Comparison of ENCODE assay signal across 44 mouse cellular contexts in genomic region chr5:151379210-151379609, GRCm38 (mm10). TPM values are rescaled to one million over a fixed set of nuclear protein-coding genes. Genes with fewer than 3 reads are reported as not detected.
"Had no signal": no experiment of that assay in that cellular context is flagged by ENCODE, and none has a peak within 500 bp of the region (broad histone marks: within the 10 kb centered on the region; RNA-seq: fewer than 3 reads in every experiment).

No protein-coding gene starts in this region.

- H3K4me1 ChIP-seq: limb, embryonic 10.5 days; limb, embryonic 12.5 days; limb, embryonic 13.5 days; limb, embryonic 15.5 days; liver, embryonic 12.5 days; liver, embryonic 13.5 days; liver, embryonic 15.5 days; lung, embryonic 15.5 days; megakaryocyte, embryonic 14.5 days; midbrain, embryonic 12.5 days; midbrain, embryonic 13.5 days; midbrain, embryonic 15.5 days; neural tube, embryonic 12.5 days; neural tube, embryonic 13.5 days had no signal

- H3K27me3 ChIP-seq: limb, embryonic 12.5 days; limb, embryonic 13.5 days; limb, embryonic 15.5 days; liver, embryonic 12.5 days; liver, embryonic 13.5 days; liver, embryonic 15.5 days; lung, embryonic 15.5 days; megakaryocyte, embryonic 14.5 days; midbrain, embryonic 12.5 days; midbrain, embryonic 13.5 days; midbrain, embryonic 15.5 days; neural tube, embryonic 12.5 days; neural tube, embryonic 13.5 days had no signal

- DNase-seq: liver, embryonic 13.5 days; liver, postnatal 0 days; lung, adult 18-20 months; lung, adult 2 months; lung, embryonic 14.5 days; lung, postnatal 10 days; lung, postnatal 14 days; lung, postnatal 36 days; lung, postnatal 4 days; midbrain, embryonic 14.5 days had no signal

- H3K4me2 ChIP-seq: limb, embryonic 12.5 days; limb, embryonic 13.5 days; limb, embryonic 15.5 days; liver, embryonic 11.5 days; liver, embryonic 12.5 days; liver, embryonic 13.5 days; liver, embryonic 15.5 days; lung, embryonic 14.5 days; lung, embryonic 15.5 days; midbrain, embryonic 11.5 days; midbrain, embryonic 12.5 days; midbrain, embryonic 13.5 days; midbrain, embryonic 15.5 days; neural tube, embryonic 12.5 days; neural tube, embryonic 13.5 days had no signal

- H3K9ac ChIP-seq: limb, embryonic 12.5 days; limb, embryonic 13.5 days; limb, embryonic 15.5 days; liver, embryonic 12.5 days; liver, embryonic 13.5 days; liver, embryonic 14.5 days; liver, embryonic 15.5 days; liver, postnatal 0 days; lung, embryonic 14.5 days; lung, embryonic 15.5 days; midbrain, embryonic 12.5 days; midbrain, embryonic 13.5 days; midbrain, embryonic 15.5 days; neural tube, embryonic 12.5 days; neural tube, embryonic 13.5 days had no signal

- H3K27ac ChIP-seq: left cerebral cortex, adult 2 months; limb, embryonic 10.5 days; limb, embryonic 12.5 days; limb, embryonic 13.5 days; limb, embryonic 15.5 days; liver, embryonic 12.5 days; liver, embryonic 13.5 days; liver, embryonic 14.5 days; liver, embryonic 15.5 days; lung, embryonic 15.5 days; macrophage; midbrain, embryonic 12.5 days; midbrain, embryonic 13.5 days; midbrain, embryonic 15.5 days; neural tube, embryonic 12.5 days; neural tube, embryonic 13.5 days had no signal

- H3K4me3 ChIP-seq: left cerebral cortex, adult 2 months; limb, embryonic 10.5 days; limb, embryonic 12.5 days; limb, embryonic 13.5 days; limb, embryonic 15.5 days; liver, embryonic 12.5 days; liver, embryonic 13.5 days; liver, embryonic 15.5 days; lung, embryonic 15.5 days; megakaryocyte, embryonic 14.5 days; midbrain, embryonic 12.5 days; midbrain, embryonic 13.5 days; midbrain, embryonic 15.5 days; neural tube, embryonic 12.5 days; neural tube, embryonic 13.5 days had no signal

- H3K9me3 ChIP-seq: limb, embryonic 10.5 days; limb, embryonic 12.5 days; limb, embryonic 15.5 days; liver, embryonic 12.5 days; liver, embryonic 13.5 days; liver, embryonic 15.5 days; lung, embryonic 15.5 days; midbrain, embryonic 12.5 days; midbrain, embryonic 13.5 days; midbrain, embryonic 15.5 days; neural tube, embryonic 12.5 days; neural tube, embryonic 13.5 days had no signal

- H3K36me3 ChIP-seq: limb, embryonic 10.5 days; limb, embryonic 12.5 days; limb, embryonic 13.5 days; limb, embryonic 15.5 days; liver, embryonic 12.5 days; liver, embryonic 13.5 days; lung, embryonic 15.5 days; midbrain, embryonic 12.5 days; midbrain, embryonic 13.5 days; midbrain, embryonic 15.5 days; neural tube, embryonic 12.5 days; neural tube, embryonic 13.5 days had no signal

- ATAC-seq: liver, embryonic 12.5 days; liver, postnatal 0 days; lung, postnatal 0 days; midbrain, embryonic 13.5 days; midbrain, embryonic 15.5 days; midbrain, embryonic 16.5 days had no signal

RNA-seq across cellular contexts. Expression of gene Gm42906, which starts 48.8 kb away (rescaled TPM):
- total RNA-seq: left cerebral cortex, adult 2 months; left cerebral cortex, adult 8-10 months; left cerebral cortex, postnatal 25 days; left cerebral cortex, postnatal 36 days; liver, adult 2 months; megakaryocyte progenitor cell, adult 5-6 weeks; megakaryocyte, adult 5-6 weeks; megakaryocyte-erythroid progenitor cell, adult 5-6 weeks; midbrain, postnatal 0 days; monocyte, adult 5-6 weeks had no signal
- polyA plus RNA-seq: limb, embryonic 10.5 days; limb, embryonic 11.5 days; limb, embryonic 12.5 days; limb, embryonic 13.5 days; limb, embryonic 14.5 days; limb, embryonic 15.5 days; liver, adult 2 months; liver, embryonic 11.5 days; liver, embryonic 12.5 days; liver, embryonic 13.5 days; liver, embryonic 14.5 days; liver, embryonic 15.5 days; liver, embryonic 16.5 days; liver, postnatal 0 days; lung, adult 2 months; lung, embryonic 14.5 days; lung, embryonic 15.5 days; lung, embryonic 16.5 days; macrophage; midbrain, embryonic 11.5 days; midbrain, embryonic 12.5 days; midbrain, embryonic 13.5 days; midbrain, embryonic 14.5 days; midbrain, embryonic 15.5 days; midbrain, embryonic 16.5 days; midbrain, postnatal 0 days; neural tube, embryonic 11.5 days; neural tube, embryonic 12.5 days; neural tube, embryonic 13.5 days had no signal
